Mouse (Mus musculus) bone marrow, adult 2 months (tissue): Measurements from ENCODE around the gene Stk4. TPM values are rescaled to one million over a fixed set of nuclear protein-coding genes. Genes with fewer than 3 reads are reported as not detected.
"Not testable (repeated sequence)": the region's sequence is repeated elsewhere in the genome, so short reads cannot be mapped to it uniquely, and the experiment has no call there.

Source experiments
- H3K27ac ChIP-seq: fragments of 200-500 bp; 2 replicates; pipeline ENCODE4 v1.5.1; 2012; ENCODE audit warnings: low read depth, mild to moderate bottlenecking, control low read depth, inconsistent platforms, low read length; ENCODE audit not compliant: control insufficient read depth, poor library complexity, insufficient read depth
- H3K4me1 ChIP-seq: fragments of 200-500 bp; 2 replicates; pipeline ENCODE4 v1.6.1; 2011; ENCODE audit warnings: low read length; ENCODE audit not compliant: control insufficient read depth, insufficient read depth
- H3K4me3 ChIP-seq: fragments of 200-500 bp; replicated peaks from 2 replicates; pipeline ENCODE3; 2011; ENCODE audit warnings: mild to moderate bottlenecking, low read depth, low read length, control low read depth; ENCODE audit not compliant: control insufficient read depth
- CTCF ChIP-seq: fragments of 200-500 bp; IDR thresholded peaks from 2 replicates; pipeline ENCODE4 v1.5.1; 2011; ENCODE audit warnings: low read length, control low read depth; ENCODE audit not compliant: control insufficient read depth, insufficient read depth
- POLR2A ChIP-seq: fragments of 200-500 bp; IDR thresholded peaks from 2 replicates; pipeline ENCODE4 v1.6.1; 2011; ENCODE audit warnings: low read depth, mild to moderate bottlenecking, control low read depth, low read length, borderline replicate concordance; ENCODE audit not compliant: control insufficient read depth
- WGBS: fragments of 180-500 bp; shearing (Covaris S2); methylation state at CpG from one replicate; pipeline ENCODE4 v1.1.7; 2018; 5-methylcytosine and 5-hydroxymethylcytosine counted together
- polyA plus RNA-seq: library from polyadenylated mRNA; stranded (reverse); fragments of >200 nt; gene quantifications from 2 replicates; pipeline ENCODE4 v1.2.4, GENCODE M21; 2011; ENCODE audit warnings: low replicate concordance; ENCODE audit not compliant: missing spikeins, insufficient read depth, insufficient read length

Stk4 gene
- polyA plus RNA-seq, 1 experiment, result 28.7 TPM

GRCm38 (mm10) chr2:164041523-164041922 lies 28.6 kb upstream of the Stk4 start:
- peak overlapping the region; percentile 42; the same call in 1 of the 2 replicates for H3K27ac ChIP-seq
- WGBS, result 73% methylated on average over 2 of the region's 2 CpGs
- TF ChIP-seq POLR2A (no peak), CTCF (no peak)

GRCm38 (mm10) chr2:164047197-164047690 lies 22.9 kb upstream of the Stk4 start:
- TF ChIP-seq CTCF (no peak), POLR2A (no peak)
- Histone ChIP-seq H3K4me1 (peaks cover 1% of the 10 kb centered on the region), H3K4me3 (peak overlapping the region; percentile 81), H3K27ac (peak overlapping the region; percentile 59)
- 1% methylated on average over 16 of the region's 16 CpGs for WGBS

More at GRCm38 (mm10) chr2:164041523-164041922, 28.6 kb upstream of the Stk4 start:
- Histone ChIP-seq H3K4me1 (peaks cover 3% of the 10 kb centered on the region), H3K4me3 (no peak overlapping the region)

- WGBS, result 88% methylated on average over 8 of the region's 8 CpGs
- Histone ChIP-seq H3K27ac (no peak overlapping the region), H3K4me1 (no peaks in the 10 kb centered on the region), H3K4me3 (no peak overlapping the region)
- TF ChIP-seq POLR2A, result no peak
- TF ChIP-seq CTCF, result no peak
These were observed 16.4 kb upstream of the Stk4 start for GRCm38 (mm10) chr2:164053767-164054166.

GRCm38 (mm10) chr2:164054671-164055070 lies 15.5 kb upstream of the Stk4 start:
- 91% methylated on average over 8 of the region's 8 CpGs for WGBS
- Histone ChIP-seq H3K4me3 (no peak overlapping the region), H3K27ac (no peak overlapping the region), H3K4me1 (no peaks in the 10 kb centered on the region)
- TF ChIP-seq CTCF (no peak), POLR2A (no peak)

- Histone ChIP-seq H3K27ac (no peak overlapping the region), H3K4me1 (no peaks in the 10 kb centered on the region), H3K4me3 (no peak overlapping the region)
- WGBS, result 91% methylated on average over 8 of the region's 8 CpGs
- TF ChIP-seq POLR2A, result no peak
- no peak for TF ChIP-seq CTCF
These were observed 10.4 kb upstream of the Stk4 start for GRCm38 (mm10) chr2:164059634-164060235.

- 1% methylated on average over 55 of the region's 55 CpGs for WGBS
- peaks cover 2% of the 10 kb centered on the region; the same call in 1 of the 2 replicates for H3K4me1 ChIP-seq
- TF ChIP-seq CTCF, result no peak; the same call in 1 of the 2 replicates
- TF ChIP-seq POLR2A, result peak; percentile 99
- peak within 1 kb of the TSS; percentile 74 for H3K4me3 ChIP-seq
- peak within 1 kb of the TSS; percentile 78 for H3K27ac ChIP-seq
These were observed 779 bp downstream of the Stk4 start, which contains the start of gene Tomm34 for GRCm38 (mm10) chr2:164070765-164071436. TSS of gene Tomm34 (minus strand) at chr2:164071169.

GRCm38 (mm10) chr2:164071437-164071820 lies 1.3 kb downstream of the Stk4 start:
- peak overlapping the region; percentile 57 for H3K4me3 ChIP-seq
- WGBS, result 71% methylated on average over 11 of the region's 11 CpGs

GRCm38 (mm10) chr2:164072109-164072508 lies 2.0 kb downstream of the Stk4 start:
- TF ChIP-seq CTCF, result no peak
- TF ChIP-seq POLR2A, result no peak
- WGBS, result 88% methylated on average over 2 of the region's 2 CpGs
- H3K4me1 ChIP-seq, result peaks cover 5% of the 10 kb centered on the region
- H3K4me3 ChIP-seq, result no peak overlapping the region
- no peak overlapping the region for H3K27ac ChIP-seq

More at GRCm38 (mm10) chr2:164071437-164071820, 1.3 kb downstream of the Stk4 start:
- H3K4me1 ChIP-seq, result not testable (repeated sequence)
- H3K27ac ChIP-seq, result peak overlapping the region; percentile 78; the same call in 1 of the 2 replicates
